Mouse (Mus musculus): Measurements from ENCODE around the gene Dlx2.

GRCm38 (mm10) chr2:71512326-71512725 lies 34.2 kb downstream of the Dlx2 start:
- TF ChIP-seq GATA1 (IDR thresholded peaks at IDR 0.05; ENCODE audit: borderline replicate concordance, low read length), result no peak
- no peak for TF ChIP-seq FLI1 (IDR thresholded peaks at IDR 0.05; ENCODE audit: low read length)
